9 mouse cellular contexts compared by ENCODE assay signal in the genomic region with DNA sequence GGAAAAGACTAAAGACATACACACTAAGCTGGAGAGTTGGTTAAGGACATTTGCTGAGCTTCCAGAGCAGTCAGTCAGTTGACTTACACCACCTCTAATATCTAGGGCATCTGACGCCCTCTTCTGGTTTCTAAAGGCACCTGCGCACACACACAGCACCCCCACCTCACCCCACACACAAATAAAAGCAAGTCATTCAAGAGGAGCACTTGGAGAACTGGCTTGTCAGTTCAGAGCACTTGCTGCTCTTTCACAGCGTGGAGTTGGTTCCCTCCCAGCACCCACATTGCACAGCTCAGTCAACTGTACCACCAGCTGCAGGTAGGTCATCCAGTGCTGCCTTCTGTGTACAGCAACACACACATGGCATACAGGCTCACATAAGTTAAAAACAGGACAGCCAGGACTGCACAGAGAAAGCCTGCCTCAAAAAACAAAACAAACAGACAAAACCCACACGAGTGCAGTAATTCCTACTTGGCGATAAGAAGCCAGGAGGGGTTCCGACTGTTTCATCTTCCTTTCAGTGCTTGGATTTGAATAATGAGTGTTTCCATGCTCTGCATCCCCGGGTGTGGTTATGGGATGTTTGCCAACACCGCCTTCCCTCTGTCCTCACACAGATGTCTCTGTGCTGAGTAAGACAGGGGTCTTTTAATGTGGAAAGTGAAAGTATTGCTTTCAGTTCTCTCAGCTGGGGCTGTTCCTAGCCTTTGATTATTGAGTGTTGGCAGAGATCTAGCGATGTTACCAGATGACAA. TPM values are rescaled to one million over a fixed set of nuclear protein-coding genes. Genes with fewer than 3 reads are reported as not detected.
A peak's percentile ranks its signal among the peaks of the same experiment; 100 is the strongest.
DNase-seq lines count a peak whose midpoint lies in the region; ATAC-seq lines count a peak whose summit lies in the region.
"Had no signal": no experiment of that assay in that cellular context is flagged by ENCODE, and none has a peak within 500 bp of the region (broad histone marks: within the 10 kb centered on the region; RNA-seq: fewer than 3 reads in every experiment).

No protein-coding gene starts in this region.

- H3K4me1 ChIP-seq in heart, embryonic 15.5 days (replicated peaks), result peaks cover 73% of the 10 kb centered on the region

- DNase-seq in adrenal gland, adult 2 months, result peak; percentile 59
- no peak for DNase-seq in adrenal gland, adult 8-10 months
- DNase-seq in MEL-GATA-1-ER (ENCODE audit: extremely low read depth, low read depth), result peak; percentile 59
- DNase-seq in cerebellum, postnatal 36 days, result peak; percentile 59 to 64
- DNase-seq in layer of hippocampus, adult 11-12 months (ENCODE audit: low spot score), result peak; percentile 77
- DNase-seq in lung, postnatal 36 days, result peak; percentile 85
- DNase-seq in spleen, adult 12 weeks (ENCODE audit: low spot score), result peak; percentile 30

- no peaks in the 10 kb centered on the region for H3K36me3 ChIP-seq in heart, embryonic 15.5 days
- H3K36me3 ChIP-seq: limb, embryonic 13.5 days had no signal

- peak; percentile 25 for ATAC-seq in heart, embryonic 15.5 days (replicated peaks; ENCODE audit: insufficient number of reproducible peaks, insufficient read depth, low FRiP score, low read depth)

- H3K27ac ChIP-seq in heart, embryonic 15.5 days, result peak overlapping the region; percentile 63
- H3K27ac ChIP-seq: limb, embryonic 13.5 days had no signal

- 28% methylated on average over 9 of the region's 9 CpGs for WGBS in heart, embryonic 15.5 days

- H3K27me3 ChIP-seq in heart, embryonic 15.5 days, result no peaks in the 10 kb centered on the region
- H3K27me3 ChIP-seq: limb, embryonic 13.5 days had no signal

- no peaks in the 10 kb centered on the region for H3K9me3 ChIP-seq in heart, embryonic 15.5 days (replicated peaks)
- H3K9me3 ChIP-seq: limb, embryonic 13.5 days had no signal

- H3K9ac ChIP-seq in heart, embryonic 15.5 days, result no peak overlapping the region
- H3K9ac ChIP-seq: limb, embryonic 13.5 days had no signal

- peak overlapping the region; percentile 30 for H3K4me2 ChIP-seq in heart, embryonic 15.5 days
- H3K4me2 ChIP-seq: limb, embryonic 13.5 days had no signal

- H3K4me3 ChIP-seq in heart, embryonic 15.5 days, result no peak overlapping the region
- H3K4me3 ChIP-seq: limb, embryonic 13.5 days had no signal

RNA-seq across cellular contexts. Expression of gene Rapgef1, which starts 50.9 kb away (rescaled TPM):
- total RNA-seq in adrenal gland, adult 2 months (2021), result 10 to 100 TPM; 46.2 to 48.2 TPM
- 44.1 and 50.9 TPM in 2 replicates for polyA plus RNA-seq in adrenal gland, adult 2 months (2012; rRNA removed)
- total RNA-seq in adrenal gland, adult 8-10 months (2022), result 10 to 100 TPM; 48.7 to 53.6 (median 52.8) TPM
- polyA plus RNA-seq in heart, embryonic 15.5 days (2015; fragmentation: Nextera tagmentation; extraction: Ambion mirVana), result 11.6 and 15.5 TPM in 2 replicates
